Mouse (Mus musculus) lung, embryonic 16.5 days (tissue): ENCODE data around the gene Mprip. TPM values are rescaled to one million over a fixed set of nuclear protein-coding genes. Genes with fewer than 3 reads are reported as not detected.
A peak's percentile ranks its signal among the peaks of the same experiment; 100 is the strongest.

Source experiments
- ATAC-seq: fragments of 200-750 bp; cut with Nextera tagmentation; 2 replicates; pipeline ENCODE4 v1.8.0; 2017; ENCODE audit warnings: low read depth, mild to moderate bottlenecking, moderate library complexity
- H3K27ac ChIP-seq: fragments of 300-500 bp; sonication (generic); 2 replicates; pipeline ENCODE4 v1.5.1; 2014; ENCODE audit warnings: mild to moderate bottlenecking, control low read depth, low read length
- H3K27me3 ChIP-seq: fragments of 300-500 bp; sonication (generic); 2 replicates; pipeline ENCODE4 v1.6.1; 2014; ENCODE audit warnings: low read depth, low read length, mixed read lengths; ENCODE audit not compliant: control insufficient read depth, insufficient read depth
- H3K36me3 ChIP-seq: fragments of 300-500 bp; sonication (generic); 2 replicates; pipeline ENCODE4 v1.6.1; 2014; ENCODE audit warnings: low read length; ENCODE audit not compliant: control insufficient read depth, insufficient read depth
- H3K4me1 ChIP-seq: fragments of 300-500 bp; sonication (generic); replicated peaks from 2 replicates; pipeline ENCODE4 v1.6.1; 2014; ENCODE audit warnings: low read length, mixed read lengths; ENCODE audit not compliant: control insufficient read depth, insufficient read depth
- H3K4me2 ChIP-seq: fragments of 300-500 bp; sonication (generic); 2 replicates; pipeline ENCODE4 v1.6.1; 2014; ENCODE audit warnings: low read depth, low read length, control low read depth
- H3K4me3 ChIP-seq: fragments of 300-500 bp; sonication (generic); 2 replicates; pipeline ENCODE4 v1.5.1; 2014; ENCODE audit warnings: mild to moderate bottlenecking, low read length, control low read depth
- H3K9ac ChIP-seq: fragments of 300-500 bp; sonication (generic); 2 replicates; pipeline ENCODE4 v1.6.1; 2014; ENCODE audit warnings: low read length, control low read depth
- H3K9me3 ChIP-seq: fragments of 300-500 bp; sonication (generic); 2 replicates; pipeline ENCODE4 v1.6.1; 2016; ENCODE audit warnings: low read length; ENCODE audit not compliant: control insufficient read depth
- WGBS: fragments of 180-500 bp; shearing (Covaris S2); extraction: QIAGEN DNeasy Blood & Tissue Kit; methylation state at CpG from one replicate; pipeline ENCODE4 v1.1.7; 2014; 5-methylcytosine and 5-hydroxymethylcytosine counted together
- polyA plus RNA-seq: library from polyadenylated mRNA; unstranded; fragments of >200 nt; fragmentation: Nextera tagmentation; extraction: Ambion mirVana; gene quantifications from 2 replicates; pipeline ENCODE4 v1.2.1, GENCODE M21; 2015

The Mprip gene
- polyA plus RNA-seq, 1 experiment from 2014 or later = 52.9 TPM

- H3K27me3 ChIP-seq = no peaks in the 10 kb centered on the region
- H3K4me1 ChIP-seq = no peaks in the 10 kb centered on the region; the same call in 1 of the 2 replicates
- ATAC-seq = no peak
- no peak overlapping the region for H3K27ac ChIP-seq
- H3K36me3 ChIP-seq = peaks cover 66% of the 10 kb centered on the region
- no peak overlapping the region for H3K4me3 ChIP-seq
- H3K9me3 ChIP-seq = no peaks in the 10 kb centered on the region
- 85% methylated on average over 4 of the region's 4 CpGs for WGBS
- no peak overlapping the region for H3K9ac ChIP-seq
- H3K4me2 ChIP-seq = no peak overlapping the region
Measured at GRCm38 (mm10) chr11:59756351-59756750, 95.2 kb downstream of the Mprip start.

GRCm38 (mm10) chr11:59758191-59758985 is 97.3 kb downstream of the Mprip start:
- Histone ChIP-seq H3K4me3 (no peak overlapping the region), H3K9ac (no peak overlapping the region), H3K27ac (no peak overlapping the region), H3K27me3 (no peaks in the 10 kb centered on the region), H3K4me2 (no peak overlapping the region), H3K36me3 (peaks cover 62% of the 10 kb centered on the region), H3K4me1 (no peaks in the 10 kb centered on the region; the same call in 1 of the 2 replicates), H3K9me3 (no peaks in the 10 kb centered on the region)
- no peak for ATAC-seq
- 78% methylated on average over 9 of the region's 9 CpGs for WGBS

GRCm38 (mm10) chr11:59759178-59759577 is 98.1 kb downstream of the Mprip start:
- Histone ChIP-seq H3K4me3 (no peak overlapping the region), H3K36me3 (peaks cover 67% of the 10 kb centered on the region), H3K9ac (no peak overlapping the region), H3K27me3 (no peaks in the 10 kb centered on the region), H3K4me2 (no peak overlapping the region), H3K9me3 (no peaks in the 10 kb centered on the region), H3K27ac (no peak overlapping the region), H3K4me1 (no peaks in the 10 kb centered on the region; the same call in 1 of the 2 replicates)
- WGBS = 72% methylated on average over 4 of the region's 4 CpGs
- ATAC-seq = peak; percentile 45; the same call in 1 of the 2 replicates

- Histone ChIP-seq H3K27ac (no peak overlapping the region), H3K4me3 (no peak overlapping the region), H3K9me3 (no peaks in the 10 kb centered on the region), H3K4me2 (no peak overlapping the region), H3K36me3 (peaks cover 70% of the 10 kb centered on the region), H3K9ac (no peak overlapping the region), H3K4me1 (no peaks in the 10 kb centered on the region; the same call in 1 of the 2 replicates), H3K27me3 (no peaks in the 10 kb centered on the region)
- ATAC-seq = no peak
- WGBS = 77% methylated on average over 2 of the region's 2 CpGs
Measured at GRCm38 (mm10) chr11:59759626-59760025, 98.5 kb downstream of the Mprip start.

- no peaks in the 10 kb centered on the region for H3K9me3 ChIP-seq
- no peak overlapping the region for H3K9ac ChIP-seq
- peaks cover 76% of the 10 kb centered on the region for H3K36me3 ChIP-seq
- 95% methylated on average over 6 of the region's 6 CpGs for WGBS
- no peaks in the 10 kb centered on the region; the same call in 1 of the 2 replicates for H3K4me1 ChIP-seq
- no peak overlapping the region for H3K27ac ChIP-seq
- H3K27me3 ChIP-seq = no peaks in the 10 kb centered on the region
- ATAC-seq = no peak
- H3K4me3 ChIP-seq = no peak overlapping the region
- no peak overlapping the region for H3K4me2 ChIP-seq
Measured at GRCm38 (mm10) chr11:59760796-59761195, 99.7 kb downstream of the Mprip start.

GRCm38 (mm10) chr11:59769307-59769706 is 108.2 kb downstream of the Mprip start:
- H3K9me3 ChIP-seq = no peaks in the 10 kb centered on the region
- ATAC-seq = no peak
- no peak overlapping the region for H3K27ac ChIP-seq
- H3K9ac ChIP-seq = no peak overlapping the region
- no peaks in the 10 kb centered on the region for H3K27me3 ChIP-seq
- H3K4me2 ChIP-seq = no peak overlapping the region
- H3K36me3 ChIP-seq = peaks cover 78% of the 10 kb centered on the region
- WGBS = 88% methylated on average over 2 of the region's 2 CpGs
- no peak overlapping the region for H3K4me3 ChIP-seq
- no peaks in the 10 kb centered on the region for H3K4me1 ChIP-seq

- no peak overlapping the region for H3K27ac ChIP-seq
- H3K4me1 ChIP-seq = no peaks in the 10 kb centered on the region
- peaks cover 78% of the 10 kb centered on the region for H3K36me3 ChIP-seq
- no peak overlapping the region for H3K9ac ChIP-seq
- no peak overlapping the region for H3K4me3 ChIP-seq
- ATAC-seq = no peak
- no peaks in the 10 kb centered on the region for H3K27me3 ChIP-seq
- 76% methylated on average over 6 of the region's 6 CpGs for WGBS
- H3K4me2 ChIP-seq = no peak overlapping the region
- H3K9me3 ChIP-seq = no peaks in the 10 kb centered on the region
Measured at GRCm38 (mm10) chr11:59769738-59770137, 108.6 kb downstream of the Mprip start.

GRCm38 (mm10) chr11:59770753-59771152 is 109.6 kb downstream of the Mprip start:
- no peak overlapping the region for H3K9ac ChIP-seq
- H3K27ac ChIP-seq = no peak overlapping the region
- H3K36me3 ChIP-seq = peaks cover 75% of the 10 kb centered on the region
- ATAC-seq = no peak
- no peaks in the 10 kb centered on the region for H3K4me1 ChIP-seq
- H3K9me3 ChIP-seq = no peaks in the 10 kb centered on the region
- H3K27me3 ChIP-seq = no peaks in the 10 kb centered on the region
- 81% methylated on average over 7 of the region's 7 CpGs for WGBS
- no peak overlapping the region for H3K4me2 ChIP-seq
- no peak overlapping the region for H3K4me3 ChIP-seq

- Histone ChIP-seq H3K4me1 (no peaks in the 10 kb centered on the region), H3K4me3 (no peak overlapping the region), H3K27me3 (no peaks in the 10 kb centered on the region), H3K27ac (no peak overlapping the region), H3K9me3 (no peaks in the 10 kb centered on the region), H3K9ac (no peak overlapping the region), H3K36me3 (peaks cover 74% of the 10 kb centered on the region), H3K4me2 (no peak overlapping the region)
- ATAC-seq = no peak
- 78% methylated on average over 2 of the region's 2 CpGs for WGBS
Measured at GRCm38 (mm10) chr11:59772291-59772690, 111.2 kb downstream of the Mprip start.
